Mouse (Mus musculus): ENCODE data around the gene Ap5s1.

- TF ChIP-seq MAFK (IDR thresholded peaks at IDR 0.05; ENCODE audit: insufficient replicate concordance, low read length) (no peak), ZMIZ1 (IDR thresholded peaks at IDR 0.05; ENCODE audit: low read depth, low read length) (no peak), TCF12 (IDR thresholded peaks at IDR 0.05; ENCODE audit: low read depth, low read length) (no peak), CTCF (conservative IDR thresholded peaks at IDR 0.05 in 1 of 2, IDR thresholded peaks at IDR 0.05 in 1 of 2; ENCODE audit: low read depth in 2 of 2, low read length in 2 of 2) (no peak), POLR2A (IDR thresholded peaks at IDR 0.05; ENCODE audit: low read depth, low read length) (no peak), ZNF384 (IDR thresholded peaks at IDR 0.05; ENCODE audit: low read depth, low read length) (no peak)
These were observed 1.2 kb upstream of the Ap5s1 start for GRCm38 (mm10) chr2:131205521-131206182.

Measured in CH12.LX (cell line).